Mouse (Mus musculus) heart, embryonic 13.5 days (tissue): ENCODE results near the gene Nkd1. TPM values are rescaled to one million over a fixed set of nuclear protein-coding genes. Genes with fewer than 3 reads are reported as not detected.
A peak's percentile ranks its signal among the peaks of the same experiment; 100 is the strongest.

Experiments
- ATAC-seq: fragments of 200-750 bp; cut with Nextera tagmentation; 2 replicates; pipeline ENCODE4 v1.8.0; 2017; ENCODE audit warnings: moderate TSS enrichment; ENCODE audit not compliant: insufficient number of reproducible peaks, low FRiP score, low TSS enrichment; ENCODE audit errors: extremely low read depth
- H3K27ac ChIP-seq: fragments of 300-500 bp; sonication (generic); replicated peaks from 2 replicates; pipeline ENCODE4 v1.5.1; 2015; ENCODE audit warnings: moderate library complexity, mild to moderate bottlenecking, inconsistent platforms
- H3K27me3 ChIP-seq: fragments of 300-500 bp; sonication (generic); replicated peaks from 2 replicates; pipeline ENCODE4 v1.6.1; 2015; ENCODE audit warnings: mild to moderate bottlenecking, inconsistent platforms
- H3K36me3 ChIP-seq: fragments of 300-500 bp; sonication (generic); 2 replicates; pipeline ENCODE4 v1.6.1; 2015; ENCODE audit warnings: mild to moderate bottlenecking, inconsistent platforms
- H3K4me1 ChIP-seq: fragments of 300-500 bp; sonication (generic); 2 replicates; pipeline ENCODE4 v1.6.1; 2015; ENCODE audit warnings: inconsistent platforms
- H3K4me2 ChIP-seq: fragments of 300-500 bp; sonication (generic); 2 replicates; pipeline ENCODE4 v1.6.1; 2015; ENCODE audit warnings: inconsistent platforms, mild to moderate bottlenecking, moderate library complexity
- H3K4me3 ChIP-seq: fragments of 300-500 bp; sonication (generic); 2 replicates; pipeline ENCODE4 v1.5.1; 2015; ENCODE audit warnings: moderate library complexity, mild to moderate bottlenecking, inconsistent platforms
- H3K9ac ChIP-seq: fragments of 300-500 bp; sonication (generic); 2 replicates; pipeline ENCODE4 v1.6.1; 2015; ENCODE audit warnings: inconsistent platforms, mild to moderate bottlenecking, moderate library complexity
- H3K9me3 ChIP-seq: fragments of 300-500 bp; sonication (generic); 2 replicates; pipeline ENCODE4 v1.6.1; 2016; ENCODE audit warnings: inconsistent platforms
- WGBS: fragments of 180-500 bp; shearing (Covaris S2); methylation state at CpG from one replicate; pipeline ENCODE4 v1.1.7; 2015; ENCODE audit warnings: mixed read lengths; 5-methylcytosine and 5-hydroxymethylcytosine counted together
- polyA plus RNA-seq: library from polyadenylated mRNA; unstranded; fragments of >200 nt; fragmentation: Nextera tagmentation; extraction: Ambion mirVana; gene quantifications from 2 replicates; pipeline ENCODE4 v1.2.1, GENCODE M21; 2015

Gene Nkd1
- 16.1 and 18.6 TPM in 2 replicates for polyA plus RNA-seq

GRCm38 (mm10) chr8:88520985-88521527 lies at the start of gene Nkd1:
Nkd1 (plus strand) TSS chr8:88521354.
- Histone ChIP-seq H3K9me3 (no peaks in the 10 kb centered on the region), H3K4me1 (peaks cover 53% of the 10 kb centered on the region), H3K27me3 (peaks cover 51% of the 10 kb centered on the region), H3K4me3 (peak within 1 kb of the TSS; percentile 80), H3K9ac (peak within 1 kb of the TSS; percentile 90), H3K27ac (peak within 1 kb of the TSS; percentile 59; the same call in 1 of the 2 replicates), H3K36me3 (no peaks in the 10 kb centered on the region), H3K4me2 (peak within 1 kb of the TSS; percentile 99)
- under 1% methylated on average over 64 of the region's 67 CpGs for WGBS
- ATAC-seq = peak; percentile 79

GRCm38 (mm10) chr8:88481290-88481689 lies 39.9 kb upstream of the Nkd1 start:
- ATAC-seq = no peak
- Histone ChIP-seq H3K9me3 (no peaks in the 10 kb centered on the region), H3K4me2 (no peak overlapping the region), H3K27ac (no peak overlapping the region), H3K27me3 (no peaks in the 10 kb centered on the region), H3K9ac (no peak overlapping the region), H3K4me1 (peaks cover 11% of the 10 kb centered on the region), H3K36me3 (no peaks in the 10 kb centered on the region), H3K4me3 (no peak overlapping the region)
- WGBS = 82% methylated on average over 4 of the region's 4 CpGs

GRCm38 (mm10) chr8:88488391-88488829 lies 32.7 kb upstream of the Nkd1 start:
- no peaks in the 10 kb centered on the region for H3K27me3 ChIP-seq
- 3% methylated on average over 5 of the region's 5 CpGs for WGBS
- no peak overlapping the region for H3K4me2 ChIP-seq
- peak; percentile 31 for ATAC-seq
- H3K4me3 ChIP-seq = no peak overlapping the region
- H3K4me1 ChIP-seq = peaks cover 24% of the 10 kb centered on the region
- H3K9me3 ChIP-seq = peaks cover 3% of the 10 kb centered on the region; the same call in 1 of the 2 replicates
- peak overlapping the region; percentile 63 for H3K9ac ChIP-seq
- no peaks in the 10 kb centered on the region for H3K36me3 ChIP-seq
- H3K27ac ChIP-seq = peak overlapping the region; percentile 67

- Histone ChIP-seq H3K9me3 (peaks cover 3% of the 10 kb centered on the region; the same call in 1 of the 2 replicates), H3K4me2 (no peak overlapping the region)
Measured at GRCm38 (mm10) chr8:88494076-88494475, 27.1 kb upstream of the Nkd1 start.

GRCm38 (mm10) chr8:88495071-88495805 lies 25.9 kb upstream of the Nkd1 start:
- peaks cover 3% of the 10 kb centered on the region; the same call in 1 of the 2 replicates for H3K9me3 ChIP-seq
- WGBS = 23% methylated on average over 11 of the region's 11 CpGs
- peak overlapping the region; percentile 5; the same call in 1 of the 2 replicates for H3K9ac ChIP-seq
- ATAC-seq = no peak
- H3K36me3 ChIP-seq = no peaks in the 10 kb centered on the region
- H3K4me2 ChIP-seq = no peak overlapping the region
- H3K4me1 ChIP-seq = peaks cover 10% of the 10 kb centered on the region; the same call in 1 of the 2 replicates
- 0 out of 2 replicates have a peak, but pooled peaks cover 4% of the 10 kb centered on the region for H3K27me3 ChIP-seq
- H3K27ac ChIP-seq = peak overlapping the region; percentile 26; the same call in 1 of the 2 replicates
- H3K4me3 ChIP-seq = no peak overlapping the region

More at GRCm38 (mm10) chr8:88494076-88494475, 27.1 kb upstream of the Nkd1 start:
- Histone ChIP-seq H3K27ac (no peak overlapping the region), H3K9ac (no peak overlapping the region), H3K27me3 (0 out of 2 replicates have a peak, but pooled peaks cover 4% of the 10 kb centered on the region), H3K4me1 (peaks cover 17% of the 10 kb centered on the region), H3K36me3 (no peaks in the 10 kb centered on the region), H3K4me3 (no peak overlapping the region)
- no peak for ATAC-seq
- 87% methylated on average over 2 of the region's 2 CpGs for WGBS

- Histone ChIP-seq H3K27me3 (no peaks in the 10 kb centered on the region), H3K9me3 (peaks cover 5% of the 10 kb centered on the region; the same call in 1 of the 2 replicates), H3K27ac (no peak overlapping the region), H3K4me3 (no peak overlapping the region), H3K9ac (no peak overlapping the region), H3K4me1 (no peaks in the 10 kb centered on the region), H3K36me3 (no peaks in the 10 kb centered on the region), H3K4me2 (no peak overlapping the region)
- 68% methylated on average over 3 of the region's 3 CpGs for WGBS
- no peak for ATAC-seq
Measured at GRCm38 (mm10) chr8:88502143-88502542, 19.0 kb upstream of the Nkd1 start.

GRCm38 (mm10) chr8:88506981-88507380 lies 14.2 kb upstream of the Nkd1 start:
- Histone ChIP-seq H3K9ac (no peak overlapping the region), H3K4me3 (no peak overlapping the region), H3K27ac (no peak overlapping the region), H3K36me3 (no peaks in the 10 kb centered on the region), H3K27me3 (peaks cover 23% of the 10 kb centered on the region), H3K4me1 (no peaks in the 10 kb centered on the region), H3K9me3 (no peaks in the 10 kb centered on the region), H3K4me2 (no peak overlapping the region)
- ATAC-seq = no peak
- 69% methylated on average over 5 of the region's 5 CpGs for WGBS

GRCm38 (mm10) chr8:88511061-88511460 lies 10.1 kb upstream of the Nkd1 start:
- Histone ChIP-seq H3K4me1 (peaks cover 7% of the 10 kb centered on the region), H3K27ac (no peak overlapping the region), H3K27me3 (peaks cover 54% of the 10 kb centered on the region), H3K9ac (no peak overlapping the region), H3K4me2 (no peak overlapping the region), H3K36me3 (no peaks in the 10 kb centered on the region), H3K9me3 (peaks cover 4% of the 10 kb centered on the region; the same call in 1 of the 2 replicates), H3K4me3 (no peak overlapping the region)
- ATAC-seq = no peak
- 88% methylated on average over 5 of the region's 5 CpGs for WGBS

- Histone ChIP-seq H3K4me3 (no peak overlapping the region), H3K9ac (no peak overlapping the region), H3K4me1 (peaks cover 7% of the 10 kb centered on the region), H3K9me3 (peaks cover 4% of the 10 kb centered on the region; the same call in 1 of the 2 replicates), H3K36me3 (no peaks in the 10 kb centered on the region), H3K27ac (no peak overlapping the region), H3K4me2 (no peak overlapping the region), H3K27me3 (peaks cover 63% of the 10 kb centered on the region)
- no peak for ATAC-seq
- WGBS = 5% methylated on average over 15 of the region's 15 CpGs
Measured at GRCm38 (mm10) chr8:88512094-88512794, 8.9 kb upstream of the Nkd1 start.

GRCm38 (mm10) chr8:88518047-88518446 lies 3.1 kb upstream of the Nkd1 start:
- no peak for ATAC-seq
- 43% methylated on average over 9 of the region's 9 CpGs for WGBS
- H3K9ac ChIP-seq = no peak overlapping the region
- no peaks in the 10 kb centered on the region for H3K36me3 ChIP-seq
- no peak overlapping the region for H3K4me2 ChIP-seq
- H3K4me3 ChIP-seq = no peak overlapping the region
- peaks cover 71% of the 10 kb centered on the region for H3K27me3 ChIP-seq
- peaks cover 26% of the 10 kb centered on the region for H3K4me1 ChIP-seq
- H3K27ac ChIP-seq = no peak overlapping the region
- peaks cover 4% of the 10 kb centered on the region; the same call in 1 of the 2 replicates for H3K9me3 ChIP-seq

GRCm38 (mm10) chr8:88520381-88520780 lies 773 bp upstream of the Nkd1 start:
- Histone ChIP-seq H3K27me3 (peaks cover 56% of the 10 kb centered on the region), H3K36me3 (no peaks in the 10 kb centered on the region), H3K9me3 (no peaks in the 10 kb centered on the region; the same call in 1 of the 2 replicates), H3K9ac (no peak overlapping the region), H3K27ac (0 out of 2 replicates have a peak overlapping the region, but pooled peaks have one; percentile 39), H3K4me2 (peak overlapping the region; percentile 99), H3K4me3 (peak overlapping the region; percentile 80), H3K4me1 (peaks cover 47% of the 10 kb centered on the region)
- ATAC-seq = no peak
- 12% methylated on average over 13 of the region's 13 CpGs for WGBS
